Mouse (Mus musculus): ENCODE results near the gene Pdgfra.

Gene Pdgfra

DNA sequence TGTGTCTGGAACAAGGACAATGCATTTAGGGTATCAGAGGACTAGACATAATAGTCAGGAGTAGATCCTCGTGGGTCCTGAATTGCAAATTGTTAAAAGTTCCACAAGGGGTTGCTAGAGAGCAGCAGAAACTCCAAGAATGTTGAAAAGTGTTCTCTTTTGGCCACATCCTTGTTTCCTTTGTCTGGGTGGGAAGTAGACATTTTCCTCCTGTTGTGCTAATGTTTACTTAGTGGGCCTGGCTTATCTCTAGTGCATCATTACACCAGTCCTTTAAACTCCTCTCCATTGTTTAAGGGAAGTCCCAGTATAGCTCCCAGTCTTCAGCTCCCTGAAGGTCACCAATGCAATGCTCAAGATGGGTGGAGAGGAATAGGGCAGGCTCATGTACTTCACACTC is 57.9 kb downstream of the Pdgfra start:
- DNase-seq (ENCODE audit: low spot score), result peak; percentile 64

DNA sequence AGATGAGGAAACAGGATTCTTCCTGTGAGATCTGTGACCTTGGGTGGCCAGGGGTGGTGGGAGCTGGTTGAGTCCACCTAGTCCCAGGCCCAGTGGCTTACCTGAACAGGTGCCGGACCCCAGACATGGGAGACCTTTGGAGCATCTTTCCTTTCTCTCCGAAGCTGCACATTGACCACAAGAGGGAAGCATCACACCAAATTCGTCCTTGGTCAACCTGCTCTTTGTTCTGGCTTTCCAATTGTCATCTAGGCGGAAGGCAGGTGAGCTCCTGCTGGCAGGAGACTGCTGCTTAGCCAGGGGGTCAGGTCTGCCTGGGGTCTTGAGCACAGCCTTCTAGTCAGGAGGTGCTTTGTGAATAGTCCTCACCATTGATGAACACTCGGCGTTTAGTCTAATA is 62.4 kb downstream of the Pdgfra start:
- peak; percentile 70 for DNase-seq (ENCODE audit: low spot score)

DNA sequence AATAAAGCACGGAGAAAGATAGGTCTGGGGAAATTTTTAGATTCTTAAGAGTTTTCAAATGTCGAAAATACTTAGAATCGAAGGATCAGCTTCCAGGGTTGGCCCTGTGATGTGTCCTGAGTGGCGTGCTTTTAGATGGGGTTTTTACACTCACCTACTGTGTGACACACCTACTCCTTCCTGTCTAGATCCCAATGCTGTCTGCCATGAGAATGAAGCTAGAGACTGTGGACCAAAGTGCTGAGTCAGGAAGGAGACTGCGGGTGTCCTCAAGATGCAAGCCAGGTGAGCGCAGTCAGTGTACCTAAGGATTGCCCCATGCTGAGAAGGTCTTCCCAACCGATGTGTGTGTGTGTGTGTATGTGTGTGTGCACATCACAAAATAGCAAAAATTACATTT is 62.8 kb downstream of the Pdgfra start:
- DNase-seq (ENCODE audit: low spot score), result no peak

DNA sequence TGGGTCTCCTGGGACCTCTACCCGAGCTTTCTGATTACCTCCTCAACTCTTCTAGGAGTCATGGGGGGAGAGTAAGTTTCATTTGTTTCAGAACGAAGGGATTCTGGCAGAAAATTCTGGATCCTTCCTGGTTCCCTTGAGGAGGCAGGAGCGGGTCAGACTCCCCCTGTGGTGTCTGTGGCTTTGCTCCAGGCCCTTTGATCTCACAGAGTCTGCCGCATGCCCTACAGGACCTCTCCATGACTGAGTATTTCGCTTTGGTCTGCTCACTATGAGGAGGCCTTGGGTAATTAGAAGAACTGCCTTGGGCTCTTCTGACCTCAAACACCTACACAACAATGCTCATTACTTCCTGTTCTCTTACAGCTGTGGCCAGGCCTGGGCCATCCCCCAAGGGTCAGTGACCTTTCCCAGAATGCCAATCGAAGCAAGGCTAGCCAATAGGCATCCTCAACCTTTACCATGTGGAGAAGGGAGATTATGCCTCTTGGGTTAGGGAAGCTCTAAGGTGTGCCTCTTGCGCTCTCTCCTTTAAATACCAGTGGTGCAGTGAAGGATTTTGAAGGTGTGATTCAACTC is 63.7 kb downstream of the Pdgfra start:
- no peak for DNase-seq (ENCODE audit: low spot score)

DNA sequence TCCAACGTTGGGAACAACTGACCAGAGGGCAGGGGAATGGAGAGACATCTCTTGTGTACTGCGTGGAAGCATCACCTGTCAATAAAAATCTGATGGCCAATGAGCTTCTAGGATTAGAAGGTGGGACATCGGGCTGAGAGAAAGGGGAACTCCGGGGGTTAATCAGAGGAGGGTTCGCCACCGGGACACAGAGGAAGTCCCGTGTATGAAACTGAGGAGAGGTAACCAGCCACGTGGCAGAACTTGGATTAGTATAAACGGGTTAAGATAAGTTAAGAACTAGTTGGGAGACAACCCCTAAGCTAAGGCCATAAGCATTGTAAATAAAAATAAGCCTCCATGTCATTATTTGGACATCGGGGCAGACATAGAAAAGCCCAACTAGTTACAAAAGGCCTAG is 69.5 kb downstream of the Pdgfra start:
- DNase-seq (ENCODE audit: low spot score), result no peak

DNA sequence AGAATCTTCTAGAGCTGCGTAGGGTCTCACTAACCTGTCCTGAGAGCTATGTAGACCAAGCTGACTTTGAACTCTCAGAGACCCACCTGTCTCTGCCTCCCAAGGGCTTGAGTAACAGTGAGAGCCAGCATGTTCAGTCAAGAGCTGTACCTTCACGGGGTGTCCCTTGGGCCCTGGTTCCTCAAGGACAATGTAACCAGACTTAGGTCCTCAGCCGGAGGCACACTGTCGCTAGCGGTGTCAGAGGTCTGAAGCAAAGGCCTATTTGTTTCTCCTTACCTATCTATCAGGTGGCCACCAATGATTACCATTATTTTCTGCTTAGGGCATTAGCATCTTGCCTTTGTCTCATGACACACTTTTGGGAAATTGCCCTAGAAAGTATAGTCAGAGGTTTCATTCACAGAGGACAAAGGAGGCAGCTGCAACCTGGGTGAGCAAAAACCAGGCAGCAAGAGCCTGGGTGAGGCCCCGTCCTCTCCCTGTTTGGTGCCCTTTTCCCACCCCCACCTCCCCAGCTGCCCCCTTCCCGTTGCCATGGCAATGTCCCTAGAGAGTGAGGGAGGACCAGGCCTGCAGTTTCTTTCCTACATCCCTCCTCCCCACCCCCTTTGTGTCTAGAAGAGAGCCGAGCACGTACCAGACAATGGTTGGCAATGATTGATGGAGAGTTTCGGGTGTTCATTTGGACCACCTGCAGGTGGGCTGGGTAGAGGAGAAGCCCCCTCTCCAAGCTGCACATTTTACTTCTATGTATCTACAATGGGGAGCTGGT is 70.6 kb downstream of the Pdgfra start:
- peak; percentile 69 for DNase-seq (ENCODE audit: low spot score)

DNA sequence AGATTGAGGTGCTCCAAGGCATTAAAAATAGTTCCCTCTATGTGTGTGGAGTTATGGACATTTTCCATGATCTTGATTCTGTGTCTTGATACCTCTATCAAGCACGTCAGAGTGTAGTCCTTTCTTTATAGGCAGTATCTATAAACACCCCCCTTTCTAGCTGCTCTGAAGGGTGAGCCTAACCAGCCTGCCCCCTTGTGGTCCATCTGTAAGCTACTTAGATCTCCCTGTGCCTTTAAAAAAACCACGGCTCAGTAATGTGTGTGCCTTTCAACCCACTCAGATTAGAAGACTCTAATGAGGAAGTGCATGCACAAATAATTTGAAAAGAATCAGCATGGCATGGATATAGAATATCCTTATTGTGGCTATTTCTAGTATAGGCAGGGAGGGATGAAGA is 86.3 kb downstream of the Pdgfra start:
- peak; percentile 60 for DNase-seq (ENCODE audit: low spot score)

DNA sequence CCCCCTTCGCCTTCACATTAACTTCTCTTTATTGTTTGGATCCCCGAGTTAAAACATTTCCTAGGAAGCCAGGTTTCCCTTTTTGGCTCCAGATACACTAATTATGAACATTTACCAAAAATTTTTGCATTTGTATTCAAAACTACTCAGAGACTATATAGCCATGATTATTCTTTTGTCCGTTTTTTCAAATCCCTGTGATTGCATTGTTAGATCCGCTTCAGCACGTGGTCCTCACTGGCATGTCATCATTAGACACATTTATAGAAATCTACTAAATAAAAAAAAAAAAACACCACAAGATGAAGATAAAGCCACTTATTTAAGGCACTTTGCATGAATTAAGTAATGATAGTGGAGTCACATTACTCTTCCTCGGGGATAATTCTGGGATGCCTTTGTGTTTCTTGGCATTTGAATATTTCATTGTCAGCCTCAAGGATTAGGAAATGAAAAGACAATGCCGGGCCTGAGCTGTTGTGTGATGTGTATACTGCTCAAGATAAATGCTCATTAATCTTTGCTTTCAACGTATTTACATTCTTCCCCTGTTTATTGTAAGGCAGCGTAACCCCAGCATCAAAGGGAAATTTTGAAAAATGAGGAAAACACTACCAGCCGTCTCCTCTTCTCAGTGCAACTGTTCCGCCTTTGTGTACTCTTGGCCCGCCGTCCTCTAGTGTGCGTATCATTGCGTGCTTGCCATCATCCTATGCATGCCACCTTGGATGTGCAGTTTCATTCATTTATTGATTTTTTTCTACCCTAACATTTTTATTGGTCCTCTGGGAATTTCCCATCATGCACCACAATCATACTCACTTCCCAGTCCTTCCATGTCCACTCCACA is 87.1 kb downstream of the Pdgfra start:
- DNase-seq (ENCODE audit: low spot score), result no peak

DNA sequence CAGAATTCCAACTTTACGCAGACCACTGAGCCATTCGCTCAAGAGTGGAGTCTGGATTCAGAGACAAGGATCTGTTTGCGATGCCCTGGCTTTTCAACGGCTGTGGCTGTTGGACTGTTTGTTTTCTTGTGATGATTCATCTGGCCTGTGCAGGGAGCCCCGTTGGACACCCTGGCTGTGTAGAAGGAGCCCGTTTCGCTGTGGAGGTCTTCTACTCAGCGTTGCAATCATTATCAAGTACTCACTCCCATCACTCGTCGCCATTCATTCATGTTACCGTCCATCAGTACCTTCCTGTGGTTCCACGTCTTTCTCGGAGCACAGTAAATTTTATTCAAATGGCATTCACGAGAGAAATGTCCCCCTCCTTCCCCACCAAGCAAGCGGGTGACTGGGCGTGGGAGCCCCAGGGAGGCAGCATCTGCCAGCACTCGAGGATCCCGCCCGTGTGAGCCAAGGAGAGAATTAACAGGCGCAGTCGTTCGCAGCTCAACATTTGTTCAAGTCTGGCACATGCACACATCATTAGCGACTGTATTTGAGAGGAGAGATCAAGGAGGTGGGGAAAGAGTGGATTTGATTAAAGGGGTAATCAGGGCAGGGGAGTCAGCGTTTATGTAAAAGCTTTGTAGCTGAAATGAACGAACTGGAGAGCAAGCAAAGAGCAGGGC is 95.1 kb downstream of the Pdgfra start:
- no peak for DNase-seq (ENCODE audit: low spot score)

All from embryo, embryonic 10 days (tissue).